Mouse (Mus musculus) thymus, postnatal 14 days (tissue): ENCODE results near the gene Btbd16.

Experiments used
- DNase-seq: peaks from one replicate; pipeline ENCODE4 v3.0.0; 2021

The Btbd16 gene

GRCm38 (mm10) chr7:130773914-130774630 is at the start of gene Btbd16:
Gene Btbd16, plus strand, starts transcription at chr7:130774069.
- peak; percentile 65 for DNase-seq

- no peak for DNase-seq
Observed at GRCm38 (mm10) chr7:130726185-130726584, 47.7 kb upstream of the Btbd16 start.

DNA sequence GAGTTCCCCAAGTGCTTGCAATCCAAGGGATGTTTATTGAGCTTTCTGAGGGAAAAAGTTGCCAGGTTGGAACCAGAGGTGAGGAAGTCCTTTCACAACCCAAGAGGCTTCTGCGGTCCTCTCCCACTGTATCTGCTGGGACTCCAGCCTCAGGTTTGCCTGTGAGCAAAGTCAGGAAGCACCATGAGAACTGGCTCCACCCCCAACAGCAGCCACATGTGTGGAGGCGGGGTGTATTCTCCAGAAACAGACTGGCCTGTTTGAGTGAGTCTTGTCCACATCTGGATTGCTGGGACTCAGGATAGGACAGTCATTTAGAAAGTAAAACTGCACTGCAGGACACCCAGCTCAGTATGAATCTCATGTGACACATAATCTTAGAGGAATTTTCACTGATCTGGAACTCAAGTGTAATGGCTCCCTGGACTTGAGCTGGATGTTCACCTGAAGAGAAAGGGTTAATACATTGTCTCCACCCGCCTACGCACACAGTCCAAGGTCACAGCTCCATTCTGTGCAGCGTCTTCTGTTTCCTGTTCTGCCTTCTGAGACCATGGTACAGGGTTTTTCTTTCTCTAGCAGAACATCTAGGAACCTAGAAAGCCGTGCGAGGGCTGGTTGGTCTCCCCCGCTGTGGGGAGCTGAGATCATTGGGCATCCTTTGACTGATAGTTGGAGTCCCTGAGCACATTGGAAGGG is 47.0 kb upstream of the Btbd16 start:
- peak; percentile 17 for DNase-seq

- no peak for DNase-seq
Observed at GRCm38 (mm10) chr7:130727560-130727959, 46.3 kb upstream of the Btbd16 start.

GRCm38 (mm10) chr7:130731792-130732191 is 42.1 kb upstream of the Btbd16 start:
- no peak for DNase-seq

- no peak for DNase-seq
Observed at GRCm38 (mm10) chr7:130732908-130733307, 41.0 kb upstream of the Btbd16 start.

DNA sequence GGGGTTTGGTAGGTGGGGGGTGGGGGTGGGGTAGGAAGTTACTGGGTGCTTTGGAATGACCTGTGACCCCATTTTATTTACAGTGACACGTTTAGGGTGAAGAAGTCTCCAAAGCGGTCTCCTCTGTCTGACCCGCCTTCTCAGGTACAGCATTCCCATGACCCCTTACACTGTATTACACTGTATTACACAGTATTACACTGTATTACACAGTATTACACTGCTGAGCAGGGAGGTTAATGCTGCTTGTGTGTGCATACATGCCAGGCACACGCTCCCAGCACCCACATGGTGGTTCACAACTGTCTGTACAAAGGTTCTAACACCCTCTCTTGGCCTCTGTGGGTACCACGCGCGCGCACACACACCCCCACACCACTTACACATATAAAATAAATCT is 40.4 kb upstream of the Btbd16 start:
- no peak for DNase-seq

DNA sequence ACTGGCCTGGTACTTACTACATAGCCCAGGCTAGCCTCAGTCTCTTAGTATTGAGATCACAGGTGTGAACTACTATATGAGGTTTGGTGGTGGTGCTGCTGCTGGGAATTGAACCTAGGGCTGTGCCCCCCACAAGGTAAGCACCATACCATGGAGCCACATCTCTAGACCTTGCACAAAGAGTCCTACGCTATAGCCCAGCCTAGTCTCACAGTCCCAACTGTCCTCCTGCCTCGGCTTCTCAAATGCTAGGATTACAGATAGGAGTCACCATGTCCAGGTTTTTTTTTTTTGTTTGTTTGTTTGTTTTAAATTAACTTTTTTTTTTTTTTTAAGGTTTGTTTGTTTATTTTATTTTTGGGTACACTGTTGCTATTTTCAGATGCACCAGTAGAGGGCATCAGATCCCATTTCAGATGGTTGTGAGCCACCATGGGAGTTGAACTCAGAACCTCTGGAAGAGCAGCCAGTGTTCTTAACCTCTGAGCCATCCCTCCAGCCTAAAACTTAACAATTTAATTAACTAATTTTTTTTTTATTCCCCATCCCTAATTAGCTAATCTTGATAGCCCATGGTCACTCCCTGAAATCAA is 39.6 kb upstream of the Btbd16 start:
- no peak for DNase-seq

DNA sequence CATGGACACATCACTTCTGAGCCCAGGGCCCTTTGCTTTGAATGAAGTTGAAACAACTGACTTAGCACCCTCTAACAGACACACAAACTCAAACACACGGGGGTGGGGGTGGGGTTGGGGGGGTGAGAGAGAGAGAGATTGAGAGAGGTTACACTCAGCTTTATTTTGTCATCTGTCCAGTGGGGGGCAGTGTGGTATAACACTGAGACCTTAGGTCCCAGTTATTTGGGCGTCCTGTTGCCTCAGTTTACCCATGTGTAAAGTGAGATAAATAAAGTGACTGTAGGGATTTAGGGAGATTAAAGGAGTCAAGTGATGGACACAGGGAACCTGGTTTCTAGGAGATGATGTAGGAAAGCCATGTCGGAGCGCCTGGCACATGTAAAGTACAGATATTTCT is 32.8 kb upstream of the Btbd16 start:
- no peak for DNase-seq

GRCm38 (mm10) chr7:130743239-130744025 is 30.4 kb upstream of the Btbd16 start:
- DNase-seq = no peak

- no peak for DNase-seq
Observed at GRCm38 (mm10) chr7:130749165-130749564, 24.7 kb upstream of the Btbd16 start.

DNA sequence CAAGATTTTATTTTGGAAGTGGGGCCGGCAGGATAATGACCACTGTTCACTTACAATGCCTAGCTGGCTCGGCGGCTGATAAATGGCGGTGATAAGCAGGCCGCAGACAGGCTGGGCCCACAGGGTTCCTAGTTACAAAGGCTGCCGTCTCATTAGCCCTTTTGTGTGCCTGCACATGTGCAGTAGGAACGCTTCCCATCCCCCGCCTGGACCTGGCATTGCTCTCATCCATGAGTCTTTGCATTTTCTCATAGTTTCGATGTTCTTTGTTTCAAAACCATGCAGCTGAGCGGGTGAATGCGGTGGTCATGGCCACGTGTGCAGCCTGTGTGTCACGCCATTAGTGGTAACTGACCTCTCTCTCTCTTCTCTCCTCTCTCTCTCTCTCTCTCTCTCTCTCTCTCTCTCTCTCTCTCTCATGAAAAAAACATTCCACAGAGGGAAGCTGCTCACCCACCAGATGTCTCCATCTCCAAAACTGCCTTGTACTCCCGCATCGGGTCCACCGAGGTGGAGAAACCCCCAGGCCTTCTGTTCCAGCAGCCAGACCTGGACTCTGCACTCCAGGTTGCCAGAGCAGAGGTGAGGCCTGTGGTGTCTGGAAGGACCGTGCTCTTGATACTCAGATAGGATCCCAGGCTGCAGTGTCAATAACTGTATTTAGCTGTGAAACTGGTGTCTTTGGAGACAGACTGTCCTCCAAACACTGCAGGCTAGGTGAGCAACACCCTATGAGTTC is 22.9 kb upstream of the Btbd16 start:
- no peak for DNase-seq

- no peak for DNase-seq
Observed at GRCm38 (mm10) chr7:130751678-130752077, 22.2 kb upstream of the Btbd16 start.

DNA sequence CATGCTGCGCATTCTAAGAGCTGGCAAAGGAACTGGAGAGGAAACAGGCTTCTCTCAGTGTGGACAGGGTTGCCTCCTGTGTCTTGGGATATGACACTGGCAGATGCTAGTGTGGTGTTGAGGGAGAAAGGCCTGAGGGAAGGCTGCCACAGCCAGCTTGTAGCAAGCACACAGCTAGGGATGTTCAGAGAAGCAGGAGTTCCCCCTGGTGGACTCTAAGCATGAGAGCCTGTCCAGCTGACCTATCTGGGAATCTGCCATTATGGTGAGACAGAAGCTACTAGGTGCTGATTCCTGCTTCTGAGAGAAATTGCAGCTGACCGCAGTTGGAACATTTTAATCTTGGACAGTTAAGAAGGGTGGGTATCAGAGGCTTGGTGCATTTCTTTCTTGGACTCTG is 19.1 kb upstream of the Btbd16 start:
- DNase-seq = no peak

GRCm38 (mm10) chr7:130756343-130756835 is 17.5 kb upstream of the Btbd16 start:
- no peak for DNase-seq

DNA sequence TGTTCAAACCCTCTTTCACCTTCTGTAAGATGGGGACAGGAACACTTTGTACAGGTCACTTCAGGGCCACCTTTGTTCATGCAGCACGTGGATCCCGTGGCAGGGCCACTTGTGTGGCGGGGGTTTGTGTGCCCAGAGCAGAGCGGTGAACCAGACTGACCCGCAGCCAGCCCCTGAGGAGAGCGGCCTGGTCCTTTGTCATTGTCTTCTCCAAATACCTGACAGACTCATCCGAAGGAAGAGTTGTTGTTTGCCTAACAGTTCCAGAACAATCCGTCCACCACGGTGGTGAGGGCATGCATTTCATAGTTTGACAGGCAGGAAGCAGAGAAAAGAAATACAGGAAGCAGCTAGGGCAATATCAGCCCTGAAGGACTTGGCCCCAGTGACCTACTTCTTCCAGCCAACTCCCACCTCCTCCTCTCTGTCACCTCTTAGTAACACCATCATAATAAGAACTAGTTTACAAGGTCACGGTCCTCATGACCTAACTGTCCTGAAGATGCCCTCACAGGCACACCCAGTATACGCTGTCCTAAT is 16.5 kb upstream of the Btbd16 start:
- no peak for DNase-seq

- DNase-seq = peak; percentile 66
Observed at GRCm38 (mm10) chr7:130762071-130762897, 11.6 kb upstream of the Btbd16 start.

GRCm38 (mm10) chr7:130764160-130764559 is 9.7 kb upstream of the Btbd16 start:
- DNase-seq = no peak

- DNase-seq = no peak
Observed at GRCm38 (mm10) chr7:130766411-130767170, 7.3 kb upstream of the Btbd16 start.

- DNase-seq = no peak
Observed at GRCm38 (mm10) chr7:130768151-130768550, 5.7 kb upstream of the Btbd16 start.
